Mouse (Mus musculus): ENCODE measurements around the gene Ubqln2. TPM values are rescaled to one million over a fixed set of nuclear protein-coding genes. Genes with fewer than 3 reads are reported as not detected.

Ubqln2 gene
- total RNA-seq (2015; ENCODE audit: low replicate concordance) (12.6 and 13.0 TPM in 2 replicates), total RNA-seq (2017; ENCODE audit: low replicate concordance) (0.98 and 1.0 TPM in 2 replicates)

DNA sequence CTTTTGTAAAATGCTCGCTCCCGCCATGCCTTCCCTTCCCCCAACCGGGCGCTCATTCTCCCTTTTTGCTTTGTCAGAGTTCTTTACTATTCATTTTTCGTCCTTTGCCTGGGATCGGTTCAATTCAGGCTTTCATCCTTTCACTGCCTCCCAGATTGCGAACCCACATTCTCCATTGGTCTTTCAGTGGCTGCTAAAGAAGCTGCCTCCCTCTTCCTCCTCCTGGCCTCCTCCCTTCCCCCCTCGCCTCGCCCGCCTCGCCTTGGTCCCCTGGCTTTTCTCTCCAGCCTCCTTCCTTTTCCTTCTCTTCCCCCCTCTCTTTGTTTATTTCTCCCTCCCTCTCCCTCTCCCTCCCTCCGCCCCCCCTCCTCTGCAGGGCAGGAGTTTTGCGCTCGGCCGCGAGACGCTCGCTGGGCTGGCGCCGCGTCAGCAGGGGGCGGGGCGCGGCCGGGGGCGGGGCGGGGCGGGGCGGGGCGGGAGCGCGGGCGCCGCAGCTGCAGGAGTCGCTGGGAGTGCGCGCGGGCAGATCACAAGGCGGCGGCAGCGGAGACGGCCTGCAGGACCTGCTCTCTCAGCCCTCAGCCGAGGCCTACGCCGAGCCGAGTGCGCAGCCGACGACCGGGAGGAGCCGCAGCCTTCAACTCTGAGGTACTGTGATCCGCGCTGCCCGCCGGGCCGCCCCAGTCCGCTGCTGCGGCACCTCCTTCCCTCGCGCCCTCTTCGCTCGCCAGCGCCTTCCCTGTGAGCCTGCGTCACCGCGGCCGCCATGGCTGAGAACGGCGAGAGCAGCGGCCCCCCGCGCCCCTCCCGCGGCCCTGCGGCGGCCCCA, at the start of gene Ubqln2:
Ubqln2 (plus strand) TSS at position 540 of the 829 bp plus-strand sequence.
- ATAC-seq (replicated peaks; ENCODE audit: low FRiP score, poor library complexity, severe bottlenecking): peak; percentile 94

DNA sequence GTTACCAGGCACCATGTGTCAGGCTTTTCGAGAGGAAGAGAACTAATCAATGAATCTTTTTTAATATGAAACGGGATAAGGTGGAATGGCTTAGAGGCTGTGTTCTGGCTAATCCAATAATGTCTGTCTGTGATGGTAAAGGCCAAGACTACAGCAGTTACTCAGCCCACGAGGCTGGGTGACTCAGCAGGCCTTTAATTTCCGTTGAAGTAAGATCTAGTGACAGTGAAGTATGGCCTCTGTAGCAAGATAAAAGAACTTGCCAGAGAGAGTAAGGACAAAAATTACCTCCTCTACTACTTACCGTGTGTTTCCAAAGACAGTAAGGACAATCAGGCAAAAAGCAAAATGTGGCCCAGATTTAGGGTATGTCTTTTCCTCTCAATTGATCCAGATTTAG, 46.1 kb upstream of the Ubqln2 start:
- ATAC-seq (replicated peaks; ENCODE audit: low FRiP score, poor library complexity, severe bottlenecking): no peak

- no peak for ATAC-seq (replicated peaks; ENCODE audit: low FRiP score, poor library complexity, severe bottlenecking)
These were observed 21.2 kb upstream of the Ubqln2 start for GRCm38 (mm10) chrX:153476760-153477248.

GRCm38 (mm10) chrX:153492326-153492725, 5.7 kb upstream of the Ubqln2 start:
- ATAC-seq (replicated peaks; ENCODE audit: low FRiP score, poor library complexity, severe bottlenecking): no peak

- ATAC-seq (replicated peaks; ENCODE audit: low FRiP score, poor library complexity, severe bottlenecking): no peak
These were observed 752 bp downstream of the Ubqln2 start for GRCm38 (mm10) chrX:153498665-153499293.

DNA sequence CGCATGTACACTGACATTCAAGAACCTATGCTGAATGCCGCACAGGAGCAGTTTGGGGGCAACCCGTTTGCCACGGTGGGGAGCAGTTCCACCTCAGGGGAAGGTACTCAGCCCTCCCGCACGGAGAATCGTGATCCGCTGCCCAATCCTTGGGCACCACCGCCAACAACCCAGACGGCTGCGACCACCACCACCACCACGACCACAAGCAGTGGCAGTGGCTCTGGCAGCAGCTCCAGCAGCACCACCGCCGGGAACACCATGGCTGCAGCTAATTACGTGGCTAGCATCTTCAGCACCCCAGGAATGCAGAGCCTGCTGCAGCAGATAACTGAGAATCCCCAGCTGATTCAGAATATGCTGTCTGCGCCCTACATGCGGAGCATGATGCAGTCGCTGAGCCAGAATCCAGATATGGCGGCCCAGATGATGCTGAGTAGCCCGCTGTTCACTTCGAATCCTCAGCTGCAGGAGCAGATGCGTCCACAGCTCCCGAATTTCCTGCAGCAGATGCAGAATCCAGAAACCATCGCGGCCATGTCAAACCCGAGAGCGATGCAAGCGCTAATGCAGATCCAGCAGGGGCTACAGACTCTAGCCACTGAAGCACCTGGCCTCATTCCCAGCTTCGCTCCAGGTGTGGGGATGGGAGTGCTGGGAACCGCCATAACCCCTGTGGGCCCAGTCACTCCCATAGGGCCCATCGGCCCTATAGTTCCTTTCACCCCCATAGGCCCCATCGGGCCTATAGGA, 1.4 kb downstream of the Ubqln2 start:
- no peak for ATAC-seq (replicated peaks; ENCODE audit: low FRiP score, poor library complexity, severe bottlenecking)

- no peak for ATAC-seq (replicated peaks; ENCODE audit: low FRiP score, poor library complexity, severe bottlenecking)
These were observed 2.0 kb downstream of the Ubqln2 start for GRCm38 (mm10) chrX:153500047-153500345.

DNA sequence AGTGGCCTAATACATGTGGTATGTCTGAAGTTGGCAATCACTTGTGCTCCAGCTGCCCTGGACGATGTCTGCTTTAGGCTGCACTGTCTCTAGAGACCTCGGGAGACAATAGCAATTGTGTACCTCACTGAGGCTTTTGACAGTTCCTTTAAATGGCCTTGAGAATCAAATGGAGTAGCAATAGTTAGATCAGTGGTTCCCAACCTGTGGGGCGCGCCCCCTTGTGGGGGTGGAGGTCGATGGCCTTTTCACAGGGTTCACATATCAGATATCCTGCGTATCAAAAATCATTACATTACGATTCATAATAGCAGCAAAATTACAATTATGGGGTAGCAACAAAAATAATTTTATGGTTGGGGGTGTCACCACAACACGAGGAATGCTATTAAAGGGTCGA, 7.9 kb downstream of the Ubqln2 start:
- ATAC-seq (replicated peaks; ENCODE audit: low FRiP score, poor library complexity, severe bottlenecking): no peak

DNA sequence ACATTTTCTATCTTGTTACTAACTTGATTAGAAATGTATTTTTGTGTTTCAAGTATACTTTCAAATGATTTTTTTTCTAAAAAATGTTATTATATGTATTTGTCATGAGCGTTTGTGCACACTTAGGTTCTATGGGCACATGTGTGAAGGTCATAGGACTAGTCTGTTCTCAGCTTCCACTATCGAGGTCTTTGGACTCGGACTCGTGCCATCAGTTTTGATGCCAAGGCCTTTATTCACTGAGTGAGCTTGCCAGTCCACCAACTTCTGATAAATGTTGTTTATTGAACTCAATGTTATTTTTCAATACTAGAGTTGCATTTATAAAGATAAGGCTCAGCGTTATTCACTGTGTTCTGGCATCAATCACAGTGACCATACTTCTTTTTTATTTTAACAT, 17.5 kb downstream of the Ubqln2 start:
- ATAC-seq (replicated peaks; ENCODE audit: low FRiP score, poor library complexity, severe bottlenecking): no peak

DNA sequence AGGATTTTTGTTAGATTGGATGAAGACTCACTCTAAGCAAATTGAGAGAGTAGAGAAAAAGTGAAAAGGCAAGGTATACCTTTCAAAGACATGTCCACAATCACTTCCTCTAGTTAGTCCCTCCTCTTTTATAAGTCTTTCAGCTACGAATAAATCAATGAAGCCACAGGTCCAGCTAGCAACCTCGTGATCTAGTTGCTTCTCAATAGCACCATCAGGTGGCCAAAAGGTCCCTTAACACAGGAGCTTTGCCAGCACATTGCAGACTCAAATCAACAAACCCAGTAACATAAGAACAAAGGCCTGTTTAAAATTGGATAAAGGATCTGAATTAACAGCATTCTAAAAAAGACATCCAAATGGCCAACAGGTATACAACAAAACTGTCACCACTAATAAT, 30.4 kb downstream of the Ubqln2 start:
- no peak for ATAC-seq (replicated peaks; ENCODE audit: low FRiP score, poor library complexity, severe bottlenecking)

Other genes with a start within 250 kb of the Ubqln2 start
- gene Cypt3, start 60.4 kb downstream of the Ubqln2 start, total RNA-seq (2015; ENCODE audit: low replicate concordance): not detected in 2 replicates
- gene Cypt3, start 60.4 kb downstream of the Ubqln2 start, total RNA-seq (2017; ENCODE audit: low replicate concordance): not detected in 2 replicates
- gene Kctd12b, start 198.2 kb downstream of the Ubqln2 start, total RNA-seq (2015; ENCODE audit: low replicate concordance): 0.42 and 3.2 TPM in 2 replicates
- gene Kctd12b, start 198.2 kb downstream of the Ubqln2 start, total RNA-seq (2017; ENCODE audit: low replicate concordance): 0.77 and 2.1 TPM in 2 replicates
- gene Nbdy, start 225.4 kb downstream of the Ubqln2 start, total RNA-seq (2015; ENCODE audit: low replicate concordance): 3.2 and 8.8 TPM in 2 replicates
- gene Nbdy, start 225.4 kb downstream of the Ubqln2 start, total RNA-seq (2017; ENCODE audit: low replicate concordance): 1.4 and 3.7 TPM in 2 replicates

Measured in erythroid progenitor cell, adult 5-6 weeks (primary cell).